Mouse (Mus musculus): ENCODE measurements around the gene Opcml. TPM values are rescaled to one million over a fixed set of nuclear protein-coding genes. Genes with fewer than 3 reads are reported as not detected.

Opcml gene
- polyA plus RNA-seq, 1 experiment from 2014 or later: 88.6 TPM

- no peak for ATAC-seq
- Histone ChIP-seq H3K4me2 (ENCODE audit: low read length) (no peak overlapping the region), H3K9me3 (ENCODE audit: control insufficient read depth, low read length) (no peaks in the 10 kb centered on the region), H3K4me3 (replicated peaks; ENCODE audit: low read length) (no peak overlapping the region), H3K9ac (replicated peaks; ENCODE audit: low read depth, low read length) (no peak overlapping the region), H3K27ac (ENCODE audit: low read length) (no peak overlapping the region), H3K36me3 (ENCODE audit: control insufficient read depth, insufficient read depth) (no peaks in the 10 kb centered on the region), H3K4me1 (replicated peaks; ENCODE audit: control insufficient read depth, insufficient read depth, low read length) (no peaks in the 10 kb centered on the region), H3K27me3 (replicated peaks; ENCODE audit: control insufficient read depth, insufficient read depth, low read length) (no peaks in the 10 kb centered on the region)
- 82% methylated on average over 1 of the region's 1 CpGs for WGBS
These were observed 529.2 kb downstream of the Opcml start for GRCm38 (mm10) chr9:28319802-28320201.

- 18% methylated on average over 4 of the region's 4 CpGs for WGBS
- Histone ChIP-seq H3K9ac (replicated peaks; ENCODE audit: low read depth, low read length) (no peak overlapping the region), H3K27me3 (replicated peaks; ENCODE audit: control insufficient read depth, insufficient read depth, low read length) (no peaks in the 10 kb centered on the region), H3K4me2 (ENCODE audit: low read length) (no peak overlapping the region), H3K9me3 (ENCODE audit: control insufficient read depth, low read length) (no peaks in the 10 kb centered on the region), H3K4me3 (replicated peaks; ENCODE audit: low read length) (no peak overlapping the region), H3K36me3 (ENCODE audit: control insufficient read depth, insufficient read depth) (no peaks in the 10 kb centered on the region), H3K4me1 (replicated peaks; ENCODE audit: control insufficient read depth, insufficient read depth, low read length) (peaks cover 6% of the 10 kb centered on the region; the same call in 1 of the 2 replicates), H3K27ac (ENCODE audit: low read length) (no peak overlapping the region)
- peak; percentile 57; the same call in 1 of the 2 replicates for ATAC-seq
These were observed 537.4 kb downstream of the Opcml start for GRCm38 (mm10) chr9:28327985-28328384.

GRCm38 (mm10) chr9:28328434-28328833 lies 537.9 kb downstream of the Opcml start:
- H3K4me1 ChIP-seq (replicated peaks; ENCODE audit: control insufficient read depth, insufficient read depth, low read length): peaks cover 6% of the 10 kb centered on the region; the same call in 1 of the 2 replicates
- no peaks in the 10 kb centered on the region for H3K36me3 ChIP-seq (ENCODE audit: control insufficient read depth, insufficient read depth)
- H3K4me3 ChIP-seq (replicated peaks; ENCODE audit: low read length): no peak overlapping the region
- H3K9ac ChIP-seq (replicated peaks; ENCODE audit: low read depth, low read length): no peak overlapping the region
- no peaks in the 10 kb centered on the region for H3K9me3 ChIP-seq (ENCODE audit: control insufficient read depth, low read length)
- WGBS: 98% methylated on average over 2 of the region's 2 CpGs
- no peak overlapping the region for H3K27ac ChIP-seq (ENCODE audit: low read length)
- no peak overlapping the region for H3K4me2 ChIP-seq (ENCODE audit: low read length)
- ATAC-seq: no peak
- H3K27me3 ChIP-seq (replicated peaks; ENCODE audit: control insufficient read depth, insufficient read depth, low read length): no peaks in the 10 kb centered on the region

- ATAC-seq: no peak
These were observed 538.9 kb downstream of the Opcml start for GRCm38 (mm10) chr9:28329477-28329876.

GRCm38 (mm10) chr9:28336511-28337208 lies 546.1 kb downstream of the Opcml start:
- Histone ChIP-seq H3K27me3 (replicated peaks; ENCODE audit: control insufficient read depth, insufficient read depth, low read length) (no peaks in the 10 kb centered on the region), H3K9ac (replicated peaks; ENCODE audit: low read depth, low read length) (no peak overlapping the region), H3K9me3 (ENCODE audit: control insufficient read depth, low read length) (no peaks in the 10 kb centered on the region), H3K27ac (ENCODE audit: low read length) (no peak overlapping the region), H3K36me3 (ENCODE audit: control insufficient read depth, insufficient read depth) (no peaks in the 10 kb centered on the region), H3K4me3 (replicated peaks; ENCODE audit: low read length) (no peak overlapping the region), H3K4me1 (replicated peaks; ENCODE audit: control insufficient read depth, insufficient read depth, low read length) (peaks cover 9% of the 10 kb centered on the region), H3K4me2 (ENCODE audit: low read length) (peak overlapping the region; percentile 32)
- 7% methylated on average over 10 of the region's 10 CpGs for WGBS
- peak; percentile 81 for ATAC-seq

More at GRCm38 (mm10) chr9:28329477-28329876, 538.9 kb downstream of the Opcml start:
- no peak overlapping the region for H3K4me3 ChIP-seq (replicated peaks; ENCODE audit: low read length)
- H3K9me3 ChIP-seq (ENCODE audit: control insufficient read depth, low read length): no peaks in the 10 kb centered on the region
- no peaks in the 10 kb centered on the region for H3K36me3 ChIP-seq (ENCODE audit: control insufficient read depth, insufficient read depth)
- peaks cover 6% of the 10 kb centered on the region; the same call in 1 of the 2 replicates for H3K4me1 ChIP-seq (replicated peaks; ENCODE audit: control insufficient read depth, insufficient read depth, low read length)
- H3K27ac ChIP-seq (ENCODE audit: low read length): no peak overlapping the region
- H3K9ac ChIP-seq (replicated peaks; ENCODE audit: low read depth, low read length): no peak overlapping the region
- H3K4me2 ChIP-seq (ENCODE audit: low read length): no peak overlapping the region
- H3K27me3 ChIP-seq (replicated peaks; ENCODE audit: control insufficient read depth, insufficient read depth, low read length): no peaks in the 10 kb centered on the region

GRCm38 (mm10) chr9:28337837-28338236 lies 547.3 kb downstream of the Opcml start:
- 59% methylated on average over 2 of the region's 2 CpGs for WGBS
- no peak overlapping the region for H3K4me2 ChIP-seq (ENCODE audit: low read length)
- no peak overlapping the region for H3K27ac ChIP-seq (ENCODE audit: low read length)
- H3K4me1 ChIP-seq (replicated peaks; ENCODE audit: control insufficient read depth, insufficient read depth, low read length): peaks cover 9% of the 10 kb centered on the region
- peak; percentile 65 for ATAC-seq
- H3K36me3 ChIP-seq (ENCODE audit: control insufficient read depth, insufficient read depth): no peaks in the 10 kb centered on the region
- no peaks in the 10 kb centered on the region for H3K9me3 ChIP-seq (ENCODE audit: control insufficient read depth, low read length)
- no peak overlapping the region for H3K9ac ChIP-seq (replicated peaks; ENCODE audit: low read depth, low read length)
- no peaks in the 10 kb centered on the region for H3K27me3 ChIP-seq (replicated peaks; ENCODE audit: control insufficient read depth, insufficient read depth, low read length)
- H3K4me3 ChIP-seq (replicated peaks; ENCODE audit: low read length): no peak overlapping the region

GRCm38 (mm10) chr9:28354978-28355377 lies 564.4 kb downstream of the Opcml start:
- Histone ChIP-seq H3K27me3 (replicated peaks; ENCODE audit: control insufficient read depth, insufficient read depth, low read length) (no peaks in the 10 kb centered on the region), H3K4me3 (replicated peaks; ENCODE audit: low read length) (no peak overlapping the region), H3K9ac (replicated peaks; ENCODE audit: low read depth, low read length) (no peak overlapping the region), H3K4me2 (ENCODE audit: low read length) (no peak overlapping the region), H3K36me3 (ENCODE audit: control insufficient read depth, insufficient read depth) (no peaks in the 10 kb centered on the region), H3K9me3 (ENCODE audit: control insufficient read depth, low read length) (no peaks in the 10 kb centered on the region), H3K4me1 (replicated peaks; ENCODE audit: control insufficient read depth, insufficient read depth, low read length) (peaks cover 4% of the 10 kb centered on the region; the same call in 1 of the 2 replicates), H3K27ac (ENCODE audit: low read length) (no peak overlapping the region)
- ATAC-seq: peak; percentile 72

GRCm38 (mm10) chr9:28357946-28358345 lies 567.4 kb downstream of the Opcml start:
- Histone ChIP-seq H3K9me3 (ENCODE audit: control insufficient read depth, low read length) (no peaks in the 10 kb centered on the region), H3K27me3 (replicated peaks; ENCODE audit: control insufficient read depth, insufficient read depth, low read length) (no peaks in the 10 kb centered on the region), H3K9ac (replicated peaks; ENCODE audit: low read depth, low read length) (no peak overlapping the region), H3K4me3 (replicated peaks; ENCODE audit: low read length) (no peak overlapping the region), H3K36me3 (ENCODE audit: control insufficient read depth, insufficient read depth) (no peaks in the 10 kb centered on the region), H3K4me1 (replicated peaks; ENCODE audit: control insufficient read depth, insufficient read depth, low read length) (peaks cover 4% of the 10 kb centered on the region; the same call in 1 of the 2 replicates), H3K27ac (ENCODE audit: low read length) (no peak overlapping the region), H3K4me2 (ENCODE audit: low read length) (no peak overlapping the region)
- no peak for ATAC-seq
- 59% methylated on average over 3 of the region's 3 CpGs for WGBS

DNA sequence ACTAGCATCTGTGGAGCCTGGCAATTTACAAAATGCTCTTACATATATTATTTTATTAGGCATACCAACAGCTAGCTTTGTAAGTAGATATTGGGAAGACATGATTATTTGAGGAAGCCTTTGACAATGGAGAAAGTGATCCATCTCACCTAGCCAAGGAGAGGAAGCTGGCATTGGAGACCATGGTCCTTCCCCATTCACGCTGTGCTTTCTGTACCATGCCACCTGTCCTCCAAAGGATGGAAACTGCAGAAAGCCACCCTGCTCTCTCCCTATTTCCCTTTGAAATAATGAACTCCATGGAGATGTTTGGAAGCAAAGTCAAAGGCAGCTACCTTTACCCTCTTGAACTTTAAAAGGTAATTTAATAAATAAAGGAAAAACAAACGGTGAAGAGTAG lies 570.1 kb downstream of the Opcml start:
- Histone ChIP-seq H3K27me3 (replicated peaks; ENCODE audit: control insufficient read depth, insufficient read depth, low read length) (no peaks in the 10 kb centered on the region), H3K4me2 (ENCODE audit: low read length) (no peak overlapping the region), H3K4me1 (replicated peaks; ENCODE audit: control insufficient read depth, insufficient read depth, low read length) (peaks cover 16% of the 10 kb centered on the region), H3K9me3 (ENCODE audit: control insufficient read depth, low read length) (no peaks in the 10 kb centered on the region), H3K9ac (replicated peaks; ENCODE audit: low read depth, low read length) (no peak overlapping the region), H3K4me3 (replicated peaks; ENCODE audit: low read length) (no peak overlapping the region), H3K36me3 (ENCODE audit: control insufficient read depth, insufficient read depth) (no peaks in the 10 kb centered on the region), H3K27ac (ENCODE audit: low read length) (no peak overlapping the region)
- ATAC-seq: no peak
- WGBS: 89% methylated on average over 2 of the region's 2 CpGs
